Comparison of ENCODE assay signal across 8 mouse cellular contexts in the genomic region with DNA sequence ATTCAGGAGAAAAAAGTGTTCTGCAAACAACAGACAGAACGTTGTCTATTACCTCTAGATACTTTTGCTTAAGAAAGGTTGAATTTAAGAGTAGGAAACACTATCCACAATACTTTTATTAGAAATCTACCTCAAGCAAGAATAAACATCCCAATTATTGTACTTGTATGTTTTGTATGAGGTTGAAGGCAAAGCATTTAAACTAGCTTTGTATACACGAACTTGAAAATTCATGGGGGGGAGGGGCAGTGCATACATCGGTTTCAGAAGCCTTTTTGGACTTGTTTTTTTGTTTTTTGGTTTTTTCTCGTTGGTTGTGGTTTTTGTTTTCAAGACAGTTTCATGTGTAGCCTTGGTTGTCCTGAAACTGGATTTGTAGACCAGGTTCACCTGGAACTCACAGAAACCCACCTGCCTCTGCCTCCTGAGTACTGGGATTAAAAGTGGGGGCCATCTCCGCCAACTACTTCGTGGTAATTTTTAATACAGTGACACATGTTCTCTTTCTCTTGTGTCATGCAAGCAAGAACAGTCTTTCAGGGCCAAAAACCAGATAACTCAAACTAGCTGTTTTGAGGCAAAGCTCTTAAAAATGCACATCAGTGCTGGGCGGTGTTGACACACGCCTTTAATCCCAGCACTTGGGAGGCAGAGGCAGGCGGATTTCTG. TPM values are rescaled to one million over a fixed set of nuclear protein-coding genes. Genes with fewer than 3 reads are reported as not detected.
DNase-seq lines count a peak whose midpoint lies in the region; ATAC-seq lines count a peak whose summit lies in the region.

No protein-coding gene starts in this region.

- H3K9me3 ChIP-seq in heart, embryonic 16.5 days (replicated peaks; ENCODE audit: control insufficient read depth, low read length) = 0 out of 2 replicates have a peak, but pooled peaks cover 2% of the 10 kb centered on the region
- H3K9me3 ChIP-seq in hindbrain, embryonic 14.5 days (ENCODE audit: control insufficient read depth, low read length) = no peaks in the 10 kb centered on the region
- no peaks in the 10 kb centered on the region for H3K9me3 ChIP-seq in midbrain, embryonic 14.5 days (ENCODE audit: control insufficient read depth, low read length)

- H3K4me1 ChIP-seq in heart, embryonic 16.5 days (ENCODE audit: control insufficient read depth, insufficient read depth, low read length) = peaks cover 7% of the 10 kb centered on the region
- peaks cover 12% of the 10 kb centered on the region for H3K4me1 ChIP-seq in hindbrain, embryonic 14.5 days (replicated peaks; ENCODE audit: control insufficient read depth, insufficient read depth, low read length)
- peaks cover 15% of the 10 kb centered on the region for H3K4me1 ChIP-seq in midbrain, embryonic 14.5 days (ENCODE audit: control insufficient read depth, insufficient read depth, low read length)

- no peak for DNase-seq in heart, adult 8-10 months (ENCODE audit: low spot score)
- DNase-seq in adipocyte (ENCODE audit: low spot score) = peak; percentile 68
- DNase-seq in hindbrain, embryonic 14.5 days (ENCODE audit: low spot score) = no peak
- DNase-seq in midbrain, embryonic 14.5 days = no peak
- no peak for DNase-seq in frontal cortex, adult 2 months (ENCODE audit: extremely low spot score in 1 of 2, low spot score in 1 of 2)
- DNase-seq in cerebellum, adult 11-12 months = no peak

- H3K4me3 ChIP-seq in heart, embryonic 16.5 days (ENCODE audit: low read length) = no peak overlapping the region; the same call in 1 of the 2 replicates
- H3K4me3 ChIP-seq in hindbrain, embryonic 14.5 days (replicated peaks; ENCODE audit: low read length) = peak overlapping the region; percentile 74
- peak overlapping the region; percentile 100 for H3K4me3 ChIP-seq in midbrain, embryonic 14.5 days (replicated peaks; ENCODE audit: low read depth, low read length)

- H3K36me3 ChIP-seq in heart, embryonic 16.5 days (ENCODE audit: control insufficient read depth, insufficient read depth) = no peaks in the 10 kb centered on the region
- peaks cover 3% of the 10 kb centered on the region; the same call in 1 of the 2 replicates for H3K36me3 ChIP-seq in hindbrain, embryonic 14.5 days (replicated peaks; ENCODE audit: control insufficient read depth, insufficient read depth)
- no peaks in the 10 kb centered on the region for H3K36me3 ChIP-seq in midbrain, embryonic 14.5 days (ENCODE audit: control insufficient read depth, insufficient read depth, low read length)

- no peak for ATAC-seq in heart, embryonic 16.5 days (replicated peaks; ENCODE audit: extremely low read depth, insufficient read depth, low FRiP score)
- ATAC-seq in hindbrain, embryonic 14.5 days (ENCODE audit: low FRiP score) = no peak
- ATAC-seq in midbrain, embryonic 14.5 days (ENCODE audit: low FRiP score, low TSS enrichment) = no peak
- no peak for ATAC-seq in activated CD4-positive, CD25-positive, alpha-beta regulatory T cell, adult 4 months

- H3K27me3 ChIP-seq in heart, embryonic 16.5 days (ENCODE audit: control insufficient read depth, insufficient read depth, low read length) = no peaks in the 10 kb centered on the region
- no peaks in the 10 kb centered on the region for H3K27me3 ChIP-seq in hindbrain, embryonic 14.5 days (ENCODE audit: control insufficient read depth, insufficient read depth, low read length)
- H3K27me3 ChIP-seq in midbrain, embryonic 14.5 days (ENCODE audit: control insufficient read depth, insufficient read depth, low read length) = no peaks in the 10 kb centered on the region

- peak overlapping the region; percentile 68 for H3K4me2 ChIP-seq in heart, embryonic 16.5 days (ENCODE audit: low read depth, low read length)
- H3K4me2 ChIP-seq in hindbrain, embryonic 14.5 days (replicated peaks) = peak overlapping the region; percentile 59
- peak overlapping the region; percentile 62 for H3K4me2 ChIP-seq in midbrain, embryonic 14.5 days (ENCODE audit: low read length)

- 79% methylated on average over 9 of the region's 9 CpGs for WGBS in heart, embryonic 16.5 days
- 72% methylated on average over 9 of the region's 9 CpGs for WGBS in hindbrain, embryonic 14.5 days
- WGBS in midbrain, embryonic 14.5 days = 73% methylated on average over 9 of the region's 9 CpGs

- peak overlapping the region; percentile 99 for H3K9ac ChIP-seq in heart, embryonic 16.5 days (ENCODE audit: low read length)
- peak overlapping the region; percentile 98 for H3K9ac ChIP-seq in hindbrain, embryonic 14.5 days
- peak overlapping the region; percentile 100; the same call in 1 of the 2 replicates for H3K9ac ChIP-seq in midbrain, embryonic 14.5 days (replicated peaks; ENCODE audit: low read length)

- H3K27ac ChIP-seq in heart, embryonic 16.5 days (ENCODE audit: low read length) = peak overlapping the region; percentile 100
- H3K27ac ChIP-seq in hindbrain, embryonic 14.5 days = peak overlapping the region; percentile 100
- H3K27ac ChIP-seq in midbrain, embryonic 14.5 days (replicated peaks; ENCODE audit: low read depth, low read length) = peak overlapping the region; percentile 100; the same call in 1 of the 2 replicates

RNA-seq across cellular contexts. Expression of a gene that starts 1.3 kb away (rescaled TPM):
- 34.8 and 37.5 TPM in 2 replicates for polyA plus RNA-seq in heart, embryonic 16.5 days (2015; fragmentation: Nextera tagmentation; extraction: Ambion mirVana)
- total RNA-seq in heart, adult 8-10 months (2022) = 10 to 100 TPM; 31.0 to 34.0 (median 32.0) TPM
- polyA plus RNA-seq in hindbrain, embryonic 14.5 days (2014; fragmentation: Nextera tagmentation; extraction: Ambion mirVana) = 47.2 and 47.4 TPM in 2 replicates
- polyA plus RNA-seq in midbrain, embryonic 14.5 days (2014; fragmentation: Nextera tagmentation; extraction: Ambion mirVana) = 43.5 and 61.5 TPM in 2 replicates
- 29.9 and 34.5 TPM in 2 replicates for polyA plus RNA-seq in frontal cortex, adult 2 months (2012; rRNA removed)
- 10 to 100 TPM; 61.4 to 62.9 TPM for polyA plus RNA-seq in activated CD4-positive, CD25-positive, alpha-beta regulatory T cell, adult 4 months (2017; shearing (Covaris generic))

RNA-seq across cellular contexts. Expression of a gene that starts 4.9 kb away (rescaled TPM):
- polyA plus RNA-seq in heart, embryonic 16.5 days (2015; fragmentation: Nextera tagmentation; extraction: Ambion mirVana) = not detected in 2 replicates
- total RNA-seq in heart, adult 8-10 months (2022) = not detected
- polyA plus RNA-seq in hindbrain, embryonic 14.5 days (2014; fragmentation: Nextera tagmentation; extraction: Ambion mirVana) = not detected in 2 replicates
- polyA plus RNA-seq in midbrain, embryonic 14.5 days (2014; fragmentation: Nextera tagmentation; extraction: Ambion mirVana) = not detected in 2 replicates
- not detected in 2 replicates for polyA plus RNA-seq in frontal cortex, adult 2 months (2012; rRNA removed)
- polyA plus RNA-seq in activated CD4-positive, CD25-positive, alpha-beta regulatory T cell, adult 4 months (2017; shearing (Covaris generic)) = not detected
